Mouse (Mus musculus) left cerebral cortex, postnatal 36 days (tissue): ENCODE measurements around the gene Pex5l. TPM values are rescaled to one million over a fixed set of nuclear protein-coding genes. Genes with fewer than 3 reads are reported as not detected.

ENCODE experiments used
- DNase-seq, 2 experiments: peaks; one replicate each; pipeline ENCODE4 v3.0.0; 2021 to 2022; ENCODE audit warnings: low spot score in 2 of 2, mixed read lengths in 1 of 2
- intact Hi-C: fragments of 180-260 bp; cut with DNase I; formaldehyde crosslinking; loops from one replicate; pipeline ENCODE4 v1.15.1; 2025
- total RNA-seq, 2 experiments: library from RNA; stranded (reverse); gene quantifications; 2 replicates each; pipeline ENCODE4 v1.2.3; 2021

Pex5l gene
- total RNA-seq, 2 experiments from 2014 or later = 225 to 247 TPM

DNA sequence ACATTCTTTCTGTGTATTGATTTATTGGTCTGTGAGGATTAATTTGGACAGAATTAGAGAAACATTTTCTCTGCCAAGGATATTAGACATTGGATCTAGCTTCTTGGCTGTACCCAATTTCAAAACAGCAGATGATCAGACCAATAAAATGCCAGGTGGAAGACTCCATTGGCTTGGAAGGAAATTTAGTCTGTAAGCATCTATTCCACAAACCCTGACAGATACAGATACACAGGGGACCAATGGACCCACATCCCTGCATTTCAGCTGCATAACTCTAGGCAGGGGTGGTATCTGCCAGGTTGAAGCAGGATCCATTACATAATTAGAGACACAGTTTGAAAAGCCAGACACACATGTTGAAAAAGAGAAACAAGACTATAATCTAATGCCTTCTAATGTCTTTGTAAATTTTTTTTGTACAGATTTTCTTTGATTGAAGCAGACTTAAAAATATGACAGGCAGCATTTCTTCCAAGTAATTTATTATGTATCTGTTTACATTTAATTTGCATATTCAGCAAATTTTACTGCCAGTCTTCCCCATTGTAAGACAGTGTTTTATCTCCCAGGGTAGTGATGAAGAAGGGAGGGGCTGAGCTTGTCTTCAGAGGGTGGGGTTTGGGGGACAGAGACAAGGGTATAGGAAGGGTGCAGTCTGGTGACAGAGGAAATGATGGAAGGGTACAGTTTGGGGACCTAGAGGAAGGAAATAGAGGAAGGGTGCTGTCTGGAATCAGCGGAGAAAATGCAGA is 174.2 kb downstream of the Pex5l start:
- intact Hi-C loops = no loop called here
- no peak for DNase-seq

DNA sequence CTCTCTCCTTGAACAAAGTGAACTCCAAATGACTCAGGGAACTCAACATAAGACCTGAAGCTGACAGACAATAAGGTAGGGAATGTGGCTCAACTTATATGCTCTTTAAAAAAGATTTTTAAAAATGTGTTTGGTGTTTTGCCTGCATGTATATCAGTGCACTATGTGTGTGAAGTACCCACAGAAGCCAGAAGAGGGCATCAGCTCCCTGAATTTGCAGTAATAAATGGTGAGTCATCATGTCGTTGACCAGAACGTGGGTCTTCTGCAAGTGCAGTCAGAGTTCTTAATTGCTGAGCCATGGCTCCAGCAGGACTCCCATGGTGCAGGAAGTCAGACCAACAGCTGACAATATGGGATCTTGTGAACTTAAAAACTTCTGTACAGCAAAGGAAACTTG is 177.5 kb downstream of the Pex5l start:
- intact Hi-C loops = no loop called here
- DNase-seq = no peak

DNA sequence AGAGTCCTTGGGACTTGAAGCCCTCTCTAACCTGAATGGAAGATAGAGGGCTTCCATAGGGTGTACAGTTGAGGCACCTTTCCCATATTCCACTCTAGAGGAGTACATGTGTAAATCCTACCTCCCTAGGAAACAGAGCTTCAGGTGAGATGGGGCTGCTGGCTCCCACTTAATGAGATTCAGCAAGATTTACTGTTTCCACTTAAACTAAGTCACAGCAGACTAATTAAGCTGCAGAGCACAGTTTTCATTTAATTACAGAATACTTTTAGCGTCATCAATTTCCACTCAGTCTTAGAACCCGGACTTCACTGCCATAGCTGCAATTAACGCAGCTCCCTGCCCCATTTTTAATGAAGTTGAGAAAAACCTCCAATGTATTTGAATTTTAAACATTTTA is 181.6 kb downstream of the Pex5l start:
- DNase-seq = no peak
- intact Hi-C loops = no loop called here

DNA sequence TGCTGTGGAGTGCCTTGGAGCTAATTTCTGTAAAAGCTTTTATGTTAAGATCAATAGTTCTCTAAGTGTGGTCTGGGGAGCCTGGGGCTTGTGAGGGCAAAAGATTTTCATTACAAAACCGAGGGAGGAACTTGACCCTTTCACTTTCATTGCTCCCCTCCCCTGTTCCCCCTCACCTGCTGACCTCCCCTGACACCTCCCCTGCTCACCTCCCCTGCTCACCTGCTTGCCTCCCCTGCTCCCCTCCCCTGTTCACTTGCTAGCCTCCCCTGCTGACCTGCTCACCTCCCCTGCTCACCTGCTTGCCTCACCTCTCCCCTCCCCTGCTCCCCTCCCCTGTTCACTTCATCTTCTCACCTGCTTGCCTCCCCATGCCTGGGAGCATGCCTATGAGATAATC is 191.7 kb downstream of the Pex5l start:
- DNase-seq = no peak
- intact Hi-C loops = no loop called here

DNA sequence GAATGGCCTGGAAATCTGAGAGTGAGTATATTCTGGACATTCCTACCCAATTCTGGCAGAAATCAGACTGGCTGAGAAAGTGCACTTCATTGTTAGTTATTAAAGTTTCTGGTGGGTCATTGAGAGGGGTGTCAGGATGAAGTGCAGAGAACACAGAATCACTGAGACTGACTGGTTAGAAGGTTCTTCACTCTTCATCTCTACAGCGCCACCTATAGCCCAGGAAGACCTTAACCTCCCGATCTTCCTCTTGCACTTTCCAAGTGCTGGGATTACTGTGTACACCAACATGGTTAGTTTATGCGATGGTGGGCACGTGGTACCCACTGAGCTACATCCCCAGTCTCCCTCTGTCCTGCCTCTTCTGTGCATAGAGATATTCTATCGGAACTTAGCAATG is 195.6 kb downstream of the Pex5l start:
- intact Hi-C loops = no loop called here

DNA sequence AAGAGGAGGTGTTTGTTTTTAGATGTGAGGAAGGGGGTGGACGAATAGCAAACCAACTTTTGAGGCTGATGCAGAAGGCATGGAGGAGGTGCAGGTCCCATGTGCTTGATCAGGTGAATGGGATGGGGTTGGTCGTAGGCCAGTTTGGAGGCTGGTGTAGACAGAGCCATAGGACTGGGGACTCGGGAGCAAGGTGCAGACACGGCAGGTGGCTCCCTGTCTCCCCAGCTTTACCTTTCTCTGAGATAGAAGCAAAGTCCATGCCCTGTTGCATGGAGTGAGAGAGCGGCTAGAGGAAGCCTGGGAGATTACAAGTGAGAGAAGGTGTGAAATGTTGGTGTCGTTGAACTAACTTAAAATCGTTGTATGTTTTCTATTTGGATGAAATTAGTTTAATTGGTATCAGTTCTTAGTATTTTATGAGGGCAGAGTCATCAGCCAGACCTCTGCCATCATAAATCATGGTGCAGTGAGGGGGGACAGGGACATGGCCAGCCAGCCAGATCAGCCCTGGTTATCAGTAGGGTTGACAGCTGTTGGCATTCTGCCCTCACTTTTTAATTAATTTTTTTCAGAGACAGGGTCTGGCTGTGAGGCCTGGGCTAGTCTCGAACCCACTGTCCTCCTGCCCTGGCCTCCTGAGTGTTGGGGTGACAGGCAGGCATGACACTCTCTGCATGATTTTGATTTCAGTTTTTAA is 203.1 kb downstream of the Pex5l start:
- DNase-seq = no peak
- intact Hi-C loops = no loop called here

More for the DNA sequence above, 195.6 kb downstream of the Pex5l start:
- no peak for DNase-seq

DNA sequence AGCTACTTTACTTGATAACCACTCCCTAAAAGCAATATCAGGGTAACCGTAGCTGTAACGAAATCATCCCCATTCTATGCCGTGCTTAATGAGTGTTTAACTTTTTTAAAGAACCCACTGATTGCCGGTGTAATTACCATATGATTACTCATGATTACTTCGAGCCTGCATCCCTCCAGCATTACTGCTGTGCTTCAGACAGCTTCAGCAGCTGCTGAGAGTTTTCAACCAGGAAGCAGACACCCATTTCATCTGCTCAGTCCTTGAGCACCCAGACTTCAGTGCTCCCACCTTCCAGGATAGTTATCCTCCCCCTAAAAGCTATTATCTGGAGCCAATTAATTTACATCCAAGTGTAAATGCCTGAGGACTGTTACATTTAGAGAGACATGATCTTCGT is 218.9 kb downstream of the Pex5l start:
- intact Hi-C loops = no loop called here
- DNase-seq = no peak

DNA sequence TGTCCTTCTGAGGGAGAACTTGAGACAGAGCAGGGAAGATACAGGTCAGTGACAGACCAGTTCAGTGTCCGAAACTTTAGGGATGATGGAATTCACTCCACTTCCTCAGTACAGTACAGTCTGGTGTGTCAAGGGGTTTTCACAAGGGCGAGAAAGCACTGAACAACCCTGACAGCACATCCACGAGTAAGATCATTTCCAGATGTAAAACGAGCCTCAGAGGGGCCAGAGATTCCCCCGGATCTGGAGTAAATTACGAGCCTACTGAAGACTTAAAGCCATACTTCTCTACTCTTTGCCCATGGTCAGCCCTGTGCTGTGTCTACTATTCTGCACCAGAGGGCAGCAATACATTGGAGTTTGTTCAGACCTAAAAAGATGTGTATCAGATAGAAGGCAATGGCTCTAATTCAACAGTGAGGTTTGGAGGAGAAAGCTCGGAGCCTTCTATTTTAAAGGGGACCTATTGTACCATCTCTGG is 232.9 kb downstream of the Pex5l start:
- intact Hi-C loops = loop anchor here (2.0 to 10.0 kb wide), 2 partner anchors 235 to 881 kb away; partner anchors contain the start of gene Pex5l
- peak in 1 of 2 experiments; percentile 34 for DNase-seq

DNA sequence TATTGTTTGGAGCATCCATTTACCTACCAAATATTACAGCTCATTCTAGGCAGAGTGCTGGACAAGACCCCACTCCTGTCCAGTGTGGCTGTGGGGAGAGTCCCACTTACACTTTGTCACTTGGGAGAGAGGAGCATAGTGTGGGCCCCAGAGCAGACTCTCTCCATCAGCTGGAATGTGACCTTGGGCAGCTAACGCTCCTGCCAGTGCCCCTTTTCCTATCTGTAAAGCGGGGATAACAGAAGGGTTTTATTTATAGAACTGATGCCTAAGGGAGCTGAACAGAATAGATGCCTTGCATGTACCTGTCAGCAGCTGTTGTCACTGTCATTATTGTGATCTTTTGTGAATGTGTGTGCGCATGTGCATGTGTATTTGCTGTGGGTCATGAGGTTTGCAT is 234.6 kb downstream of the Pex5l start:
- intact Hi-C loops = no loop called here
- no peak for DNase-seq

DNA sequence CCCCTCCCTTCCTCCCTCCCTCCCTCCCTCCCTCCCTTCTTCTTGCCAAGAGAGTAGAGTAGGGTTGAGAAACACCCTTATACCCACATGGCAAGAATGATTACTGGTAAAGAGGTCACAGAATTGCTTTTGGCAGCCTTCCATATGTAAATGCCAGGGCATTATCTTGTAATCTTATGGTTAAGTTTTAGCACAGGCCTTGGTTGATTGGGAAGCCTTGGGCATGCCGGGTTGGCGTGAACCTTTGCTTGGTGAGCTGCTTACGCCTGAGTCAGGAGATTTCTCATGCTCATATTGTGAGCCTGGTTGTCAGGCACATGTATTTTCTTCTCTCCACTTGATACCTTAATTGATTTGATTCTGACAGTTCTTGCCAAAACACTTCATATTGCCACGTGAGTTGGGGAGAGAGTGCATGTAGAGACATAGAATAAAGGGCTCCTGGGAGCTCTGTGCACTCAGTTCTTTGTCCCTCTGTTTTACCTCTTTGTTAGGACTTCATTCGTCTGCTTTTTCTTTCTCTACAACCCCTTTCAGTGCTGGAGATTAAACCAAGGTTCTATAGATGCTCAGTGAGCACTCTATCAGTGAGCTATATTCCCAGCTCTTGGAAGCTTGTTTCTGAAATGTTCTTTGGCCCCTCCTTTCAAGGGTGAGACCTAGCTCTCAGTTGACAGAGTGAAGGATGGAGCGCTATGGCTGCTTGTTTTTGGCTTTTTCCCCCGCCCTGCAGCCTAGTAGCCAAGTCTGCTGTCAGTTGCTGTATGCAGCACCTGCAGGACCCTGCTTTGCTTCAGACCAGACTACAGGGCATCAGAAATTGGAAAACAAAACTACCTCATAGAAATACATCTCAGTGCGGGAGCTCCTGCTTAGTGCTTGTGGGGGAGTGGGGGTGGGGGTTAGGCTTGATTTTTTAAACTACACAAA is 236.9 kb downstream of the Pex5l start:
- intact Hi-C loops = no loop called here

DNA sequence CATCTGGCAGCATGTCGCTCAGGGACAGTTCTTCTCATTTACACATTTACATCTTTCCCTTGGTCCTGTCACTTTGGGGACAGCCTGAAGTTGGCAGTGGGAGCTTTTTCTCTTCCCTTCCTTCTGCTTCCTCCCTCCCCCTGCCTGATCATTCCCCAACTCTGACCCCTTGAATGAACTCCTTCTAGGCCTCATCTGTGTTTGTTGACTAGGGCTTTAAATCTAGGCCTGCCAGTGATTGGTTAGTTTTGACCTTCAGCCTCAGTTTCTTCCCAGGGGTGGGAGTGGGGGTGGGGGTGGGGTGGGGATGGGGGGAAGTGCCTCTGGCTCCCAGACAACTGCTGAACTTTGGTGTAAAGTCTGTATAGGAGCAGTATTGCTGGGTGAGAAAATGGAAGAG is 238.4 kb downstream of the Pex5l start:
- intact Hi-C loops = no loop called here
- no peak for DNase-seq

More for the DNA sequence above, 236.9 kb downstream of the Pex5l start:
- no peak for DNase-seq

DNA sequence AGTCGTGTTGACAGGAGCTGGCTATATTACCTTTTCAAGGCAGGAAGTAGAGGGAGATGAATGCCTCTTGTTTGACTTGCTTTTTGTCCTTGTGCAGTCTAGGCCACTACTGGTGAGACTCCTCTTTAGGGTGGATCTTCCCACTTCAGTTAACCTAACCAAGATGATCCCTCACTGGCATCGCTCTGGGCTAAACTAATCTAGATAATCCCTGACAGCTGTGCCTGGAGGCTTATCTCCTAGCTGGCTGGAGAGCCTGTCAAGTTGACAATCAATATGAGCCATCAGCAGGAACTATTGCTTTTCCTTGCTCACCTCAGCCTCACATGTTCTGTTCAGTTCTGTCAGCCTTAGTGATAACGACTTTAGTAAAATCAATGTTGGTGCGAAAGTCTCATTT is 239.6 kb downstream of the Pex5l start:
- intact Hi-C loops = no loop called here
- DNase-seq = no peak
